ENCODE assay signal across 23 mouse cellular contexts in genomic region chr10:19609125-19609524, GRCm38 (mm10). TPM values are rescaled to one million over a fixed set of nuclear protein-coding genes. Genes with fewer than 3 reads are reported as not detected.
DNase-seq lines count a peak whose midpoint lies in the region; ATAC-seq and TF ChIP-seq lines count a peak whose summit lies in the region.
"Had no signal": no experiment of that assay in that cellular context is flagged by ENCODE, and none has a peak within 500 bp of the region (broad histone marks: within the 10 kb centered on the region; RNA-seq: fewer than 3 reads in every experiment).

No protein-coding gene starts in this region.

- no peak for TF ChIP-seq POLR2A in testis, adult 2 months (IDR thresholded peaks at IDR 0.05; ENCODE audit: control insufficient read depth, low read depth, low read length)

- peak; percentile 57 for DNase-seq in hindbrain, embryonic 10.5 days (ENCODE audit: low spot score)
- no peak for DNase-seq in hindbrain, embryonic 14.5 days (ENCODE audit: low spot score)
- DNase-seq in testis, postnatal 10 days (ENCODE audit: low spot score): no peak
- DNase-seq in retina, postnatal 1 day: no peak
- no peak for DNase-seq in gastrocnemius, adult 2 months
- DNase-seq: adrenal gland, postnatal 25 days; cerebellum, adult 8-10 months; gastrocnemius, postnatal 36 days; kidney, adult 18-20 months; kidney, postnatal 10 days; liver; thymus, adult 2 months had no signal

- no peak overlapping the region for H3K4me2 ChIP-seq in hindbrain, embryonic 14.5 days (replicated peaks)
- no peak overlapping the region for H3K4me2 ChIP-seq in embryonic facial prominence, embryonic 13.5 days
- H3K4me2 ChIP-seq: heart, embryonic 13.5 days; lung, embryonic 15.5 days had no signal

- no peak for ATAC-seq in hindbrain, embryonic 14.5 days (ENCODE audit: low FRiP score)
- ATAC-seq in embryonic facial prominence, embryonic 13.5 days (ENCODE audit: insufficient number of reproducible peaks, insufficient read depth, low FRiP score, low TSS enrichment, low read depth): no peak

- peaks cover 3% of the 10 kb centered on the region; the same call in 1 of the 2 replicates for H3K27me3 ChIP-seq in hindbrain, embryonic 10.5 days (ENCODE audit: insufficient read depth, poor library complexity, severe bottlenecking)
- H3K27me3 ChIP-seq in hindbrain, embryonic 14.5 days (ENCODE audit: control insufficient read depth, insufficient read depth, low read length): no peaks in the 10 kb centered on the region
- no peaks in the 10 kb centered on the region for H3K27me3 ChIP-seq in testis, adult 2 months (ENCODE audit: control insufficient read depth, insufficient read depth, low read length)
- H3K27me3 ChIP-seq in embryonic facial prominence, embryonic 13.5 days: no peaks in the 10 kb centered on the region
- H3K27me3 ChIP-seq: heart, embryonic 13.5 days; lung, embryonic 15.5 days had no signal

- intact Hi-C loops in gastrocnemius, adult 2 months (cut with DNase I): no loop called here

- H3K4me1 ChIP-seq in hindbrain, embryonic 10.5 days (replicated peaks): peaks cover 17% of the 10 kb centered on the region
- H3K4me1 ChIP-seq in hindbrain, embryonic 14.5 days (replicated peaks; ENCODE audit: control insufficient read depth, insufficient read depth, low read length): no peaks in the 10 kb centered on the region
- peaks cover 2% of the 10 kb centered on the region for H3K4me1 ChIP-seq in testis, adult 2 months (ENCODE audit: control insufficient read depth, insufficient read depth, low read length)
- peaks cover 12% of the 10 kb centered on the region for H3K4me1 ChIP-seq in embryonic facial prominence, embryonic 13.5 days

- H3K4me3 ChIP-seq in hindbrain, embryonic 10.5 days: no peak overlapping the region
- no peak overlapping the region for H3K4me3 ChIP-seq in hindbrain, embryonic 14.5 days (replicated peaks; ENCODE audit: low read length)
- no peak overlapping the region for H3K4me3 ChIP-seq in testis, adult 2 months (ENCODE audit: control insufficient read depth, low read depth, low read length)
- no peak overlapping the region for H3K4me3 ChIP-seq in embryonic facial prominence, embryonic 13.5 days
- no peak overlapping the region for H3K4me3 ChIP-seq in gastrocnemius, adult 2 months
- H3K4me3 ChIP-seq: erythroblast, embryonic 14.5 days; heart, embryonic 13.5 days; layer of hippocampus, adult 2 months; lung, embryonic 15.5 days; myocyte had no signal

- H3K36me3 ChIP-seq in hindbrain, embryonic 10.5 days: peaks cover 48% of the 10 kb centered on the region
- peaks cover 11% of the 10 kb centered on the region; the same call in 1 of the 2 replicates for H3K36me3 ChIP-seq in hindbrain, embryonic 14.5 days (replicated peaks; ENCODE audit: control insufficient read depth, insufficient read depth)
- H3K36me3 ChIP-seq in testis, adult 2 months (ENCODE audit: control insufficient read depth, insufficient read depth, low read length): peaks cover 1% of the 10 kb centered on the region; the same call in 1 of the 2 replicates
- peaks cover 42% of the 10 kb centered on the region for H3K36me3 ChIP-seq in embryonic facial prominence, embryonic 13.5 days

- 25% methylated on average over 14 of the region's 14 CpGs for WGBS in hindbrain, embryonic 10.5 days
- WGBS in hindbrain, embryonic 14.5 days: 31% methylated on average over 14 of the region's 14 CpGs
- WGBS in embryonic facial prominence, embryonic 13.5 days: 43% methylated on average over 14 of the region's 14 CpGs

- no peaks in the 10 kb centered on the region for H3K9me3 ChIP-seq in hindbrain, embryonic 10.5 days
- H3K9me3 ChIP-seq in hindbrain, embryonic 14.5 days (ENCODE audit: control insufficient read depth, low read length): no peaks in the 10 kb centered on the region
- H3K9me3 ChIP-seq in embryonic facial prominence, embryonic 13.5 days: no peaks in the 10 kb centered on the region
- H3K9me3 ChIP-seq: heart, embryonic 13.5 days; lung, embryonic 15.5 days had no signal

- H3K27ac ChIP-seq in hindbrain, embryonic 10.5 days: peak overlapping the region; percentile 83
- H3K27ac ChIP-seq in hindbrain, embryonic 14.5 days: no peak overlapping the region
- peak overlapping the region; percentile 49 for H3K27ac ChIP-seq in testis, adult 2 months (ENCODE audit: control insufficient read depth, insufficient read depth, low read depth, low read length)
- 0 out of 2 replicates have a peak overlapping the region, but pooled peaks have one; percentile 8 for H3K27ac ChIP-seq in embryonic facial prominence, embryonic 13.5 days
- H3K27ac ChIP-seq in gastrocnemius, adult 2 months: no peak overlapping the region
- H3K27ac ChIP-seq: heart, embryonic 13.5 days; layer of hippocampus, adult 2 months; lung, embryonic 15.5 days had no signal

- H3K9ac ChIP-seq in hindbrain, embryonic 14.5 days: no peak overlapping the region
- H3K9ac ChIP-seq in embryonic facial prominence, embryonic 13.5 days: no peak overlapping the region
- H3K9ac ChIP-seq: heart, embryonic 13.5 days; lung, embryonic 15.5 days had no signal

- no peak for TF ChIP-seq CTCF in testis, adult 2 months (IDR thresholded peaks at IDR 0.05; ENCODE audit: control insufficient read depth, insufficient read depth, insufficient replicate concordance, low read depth, low read length)
- no peak for TF ChIP-seq CTCF in gastrocnemius, adult 2 months (IDR thresholded peaks at IDR 0.05)

RNA-seq across cellular contexts. Expression of gene Il22ra2, which starts 12.7 kb away (rescaled TPM):
- not detected in 2 replicates for polyA plus RNA-seq in hindbrain, embryonic 10.5 days (2016; fragmentation: Nextera tagmentation; extraction: Ambion mirVana)
- not detected in 2 replicates for polyA plus RNA-seq in hindbrain, embryonic 14.5 days (2014; fragmentation: Nextera tagmentation; extraction: Ambion mirVana)
- polyA plus RNA-seq in testis, adult 2 months (2012; rRNA removed): not detected in 2 replicates
- polyA plus RNA-seq in embryonic facial prominence, embryonic 13.5 days (2015; fragmentation: Nextera tagmentation; extraction: Ambion mirVana): not detected in 2 replicates
- total RNA-seq in gastrocnemius, adult 2 months (2021): not detected
- total RNA-seq: adrenal gland, postnatal 25 days; ES-E14; gastrocnemius, postnatal 36 days; layer of hippocampus, adult 2 months; left cerebral cortex, postnatal 36 days had no signal
- polyA plus RNA-seq: cortical plate, adult 2 months; erythroblast, embryonic 14.5 days; frontal cortex, adult 2 months; heart, embryonic 13.5 days; myocyte; thymus, adult 2 months had no signal

RNA-seq across cellular contexts. Expression of gene Ifngr1, which starts 17.4 kb away (rescaled TPM):
- 29.8 and 33.5 TPM in 2 replicates for polyA plus RNA-seq in hindbrain, embryonic 10.5 days (2016; fragmentation: Nextera tagmentation; extraction: Ambion mirVana)
- 28.8 TPM in 2 replicates for polyA plus RNA-seq in hindbrain, embryonic 14.5 days (2014; fragmentation: Nextera tagmentation; extraction: Ambion mirVana)
- polyA plus RNA-seq in testis, adult 2 months (2012; rRNA removed): 5.9 and 6.9 TPM in 2 replicates
- 36.9 and 40.3 TPM in 2 replicates for polyA plus RNA-seq in embryonic facial prominence, embryonic 13.5 days (2015; fragmentation: Nextera tagmentation; extraction: Ambion mirVana)
- 10 to 100 TPM; 25.4 to 31.8 TPM for total RNA-seq in gastrocnemius, adult 2 months (2021)

Comparison
In these comparisons a context has a peak if more than half of its experiments do, and no peak if none do; other contexts are left out.
1. H3K27ac ChIP-seq: peak in hindbrain, embryonic 10.5 days (single experiment), testis, adult 2 months (single experiment) and embryonic facial prominence, embryonic 13.5 days (single experiment); none in hindbrain, embryonic 14.5 days (single experiment) and gastrocnemius, adult 2 months (single experiment).